Mouse (Mus musculus) frontal cortex, adult 2 months (tissue): ENCODE data around the gene Poldip3. TPM values are rescaled to one million over a fixed set of nuclear protein-coding genes. Genes with fewer than 3 reads are reported as not detected.
"Not testable (repeated sequence)": the region's sequence is repeated elsewhere in the genome, so short reads cannot be mapped to it uniquely, and the experiment has no call there.

Source experiments
- DNase-seq, 2 experiments: peaks; one replicate each; pipeline ENCODE4 v3.0.0; 2022; ENCODE audit warnings: low spot score in 1 of 2; ENCODE audit errors: extremely low spot score in 1 of 2
- polyA plus RNA-seq: library from polyadenylated mRNA; depleted of rRNA; stranded (reverse); fragments of >200 nt; gene quantifications from 2 replicates; pipeline ENCODE4 v1.2.3, GENCODE M21; 2012

The Poldip3 gene
- polyA plus RNA-seq, 1 experiment: 76.6 TPM

- DNase-seq: no peak
Observed at GRCm38 (mm10) chr15:83129530-83130231, 19.5 kb downstream of the Poldip3 start.

- DNase-seq: not testable (repeated sequence)
Observed at GRCm38 (mm10) chr15:83127037-83127436, 22.1 kb downstream of the Poldip3 start.

GRCm38 (mm10) chr15:83126582-83126981, 22.6 kb downstream of the Poldip3 start:
- no peak for DNase-seq

GRCm38 (mm10) chr15:83124625-83125024, 24.6 kb downstream of the Poldip3 start:
- no peak for DNase-seq

- peak; percentile 83 to 94 for DNase-seq
Observed at GRCm38 (mm10) chr15:83122566-83123145, 26.5 kb downstream of the Poldip3 start, which contains the start of gene Rrp7a. Rrp7a (minus strand) TSS chr15:83122801.

- DNase-seq: peak; percentile 37 to 78
Observed at GRCm38 (mm10) chr15:83121709-83122565, 27.2 kb downstream of the Poldip3 start.

GRCm38 (mm10) chr15:83118360-83118759, 30.8 kb downstream of the Poldip3 start:
- DNase-seq: peak in 1 of 2 experiments; percentile 70

GRCm38 (mm10) chr15:83115071-83115470, 34.1 kb downstream of the Poldip3 start:
- no peak for DNase-seq

- no peak for DNase-seq
Observed at GRCm38 (mm10) chr15:83114106-83114505, 35.1 kb downstream of the Poldip3 start.

- peak in 1 of 2 experiments; percentile 79 for DNase-seq
Observed at GRCm38 (mm10) chr15:83112898-83113297, 36.3 kb downstream of the Poldip3 start.

GRCm38 (mm10) chr15:83111874-83112273, 37.3 kb downstream of the Poldip3 start:
- DNase-seq: no peak

- no peak for DNase-seq
Observed at GRCm38 (mm10) chr15:83111290-83111689, 37.9 kb downstream of the Poldip3 start.

GRCm38 (mm10) chr15:83107814-83108213, 41.4 kb downstream of the Poldip3 start:
- no peak for DNase-seq

GRCm38 (mm10) chr15:83106426-83106825, 42.8 kb downstream of the Poldip3 start:
- no peak for DNase-seq

- DNase-seq: peak in 1 of 2 experiments; percentile 67
Observed at GRCm38 (mm10) chr15:83103111-83103510, 46.1 kb downstream of the Poldip3 start.

- DNase-seq: no peak
Observed at GRCm38 (mm10) chr15:83100332-83100662, 48.9 kb downstream of the Poldip3 start.

GRCm38 (mm10) chr15:83099533-83100331, 49.5 kb downstream of the Poldip3 start:
- DNase-seq: peak in 1 of 2 experiments; percentile 61

GRCm38 (mm10) chr15:83095950-83096349, 53.2 kb downstream of the Poldip3 start:
- no peak for DNase-seq

GRCm38 (mm10) chr15:83093687-83094086, 55.5 kb downstream of the Poldip3 start:
- DNase-seq: no peak

- no peak for DNase-seq
Observed at GRCm38 (mm10) chr15:83090874-83091273, 58.3 kb downstream of the Poldip3 start.

- no peak for DNase-seq
Observed at GRCm38 (mm10) chr15:83089429-83089605, 59.9 kb downstream of the Poldip3 start, which contains the start of gene Serhl. Serhl (plus strand) TSS chr15:83089506.
